Mouse (Mus musculus): ENCODE data around the gene Hist1h2ao. TPM values are rescaled to one million over a fixed set of nuclear protein-coding genes. Genes with fewer than 3 reads are reported as not detected.
A peak's percentile ranks its signal among the peaks of the same experiment; 100 is the strongest.
"Not testable (repeated sequence)": the region's sequence is repeated elsewhere in the genome, so short reads cannot be mapped to it uniquely, and the experiment has no call there.

Hist1h2ao gene
- total and polyA plus RNA-seq, 3 experiments = 7.1 TPM; not detected in 2

- H3K79me2 ChIP-seq (replicated peaks; ENCODE audit: control insufficient read depth, insufficient read depth, low read length); DNase-seq; H3K4me3 ChIP-seq; H3K9ac ChIP-seq (ENCODE audit: low read depth, low read length); H3K4me1 ChIP-seq (ENCODE audit: control insufficient read depth, insufficient read depth, low read length); H3K27ac ChIP-seq; H3K36me3 ChIP-seq (ENCODE audit: control insufficient read depth, insufficient read depth, low read length); H3K27me3 ChIP-seq (ENCODE audit: control insufficient read depth, insufficient read depth, low read length); intact Hi-C loops (cut with DNase I): not testable (repeated sequence)
Observed at GRCm38 (mm10) chr13:21846356-21846755, 36.1 kb downstream of the Hist1h2ao start.

GRCm38 (mm10) chr13:21847883-21848282, 37.6 kb downstream of the Hist1h2ao start:
- Histone ChIP-seq H3K27me3 (ENCODE audit: control insufficient read depth, insufficient read depth, low read length) (no peaks in the 10 kb centered on the region), H3K4me3 (no peak overlapping the region), H3K36me3 (ENCODE audit: control insufficient read depth, insufficient read depth, low read length) (peaks cover 11% of the 10 kb centered on the region), H3K9ac (ENCODE audit: low read depth, low read length) (no peak overlapping the region), H3K79me2 (replicated peaks; ENCODE audit: control insufficient read depth, insufficient read depth, low read length) (no peaks in the 10 kb centered on the region), H3K27ac (no peak overlapping the region), H3K4me1 (ENCODE audit: control insufficient read depth, insufficient read depth, low read length) (peaks cover 6% of the 10 kb centered on the region)
- WGBS = 68% methylated on average over 8 of the region's 8 CpGs
- intact Hi-C loops (cut with DNase I) = no loop called here
- TF ChIP-seq CTCF (IDR thresholded peaks at IDR 0.05) (no peak), EP300 (IDR thresholded peaks at IDR 0.05; ENCODE audit: insufficient read depth, low read depth, low read length) (no peak), POLR2A (IDR thresholded peaks at IDR 0.05; ENCODE audit: insufficient read depth, low read depth, low read length) (no peak)
- no peak for DNase-seq

- not testable (repeated sequence) for H3K4me1 ChIP-seq (ENCODE audit: control insufficient read depth, insufficient read depth, low read length); H3K27me3 ChIP-seq (ENCODE audit: control insufficient read depth, insufficient read depth, low read length); H3K9ac ChIP-seq (ENCODE audit: low read depth, low read length); H3K4me3 ChIP-seq; H3K79me2 ChIP-seq (replicated peaks; ENCODE audit: control insufficient read depth, insufficient read depth, low read length); DNase-seq; H3K27ac ChIP-seq
- intact Hi-C loops (cut with DNase I) = loop anchor here (10.0 kb wide), 3 partner anchors 64 to 1594 kb away; no protein-coding TSS in a partner anchor
- peaks cover 12% of the 10 kb centered on the region for H3K36me3 ChIP-seq (ENCODE audit: control insufficient read depth, insufficient read depth, low read length)
- WGBS = 15% methylated on average over 1 of the region's 1 CpGs
Observed at GRCm38 (mm10) chr13:21850696-21851095, 40.4 kb downstream of the Hist1h2ao start.

- no peak overlapping the region; the same call in 1 of the 2 replicates for H3K9ac ChIP-seq (ENCODE audit: low read depth, low read length)
- DNase-seq = peak; percentile 47 to 60
- H3K4me1 ChIP-seq (ENCODE audit: control insufficient read depth, insufficient read depth, low read length) = peaks cover 6% of the 10 kb centered on the region
- 17% methylated on average over 3 of the region's 3 CpGs for WGBS
- H3K36me3 ChIP-seq (ENCODE audit: control insufficient read depth, insufficient read depth, low read length) = peaks cover 12% of the 10 kb centered on the region
- no peaks in the 10 kb centered on the region for H3K79me2 ChIP-seq (replicated peaks; ENCODE audit: control insufficient read depth, insufficient read depth, low read length)
- peak overlapping the region; percentile 78 for H3K27ac ChIP-seq
- TF ChIP-seq EP300 (IDR thresholded peaks at IDR 0.05; ENCODE audit: insufficient read depth, low read depth, low read length) (0 out of 2 replicates have a peak, but pooled peaks have one; percentile 27), CTCF (IDR thresholded peaks at IDR 0.05) (no peak)
- H3K27me3 ChIP-seq (ENCODE audit: control insufficient read depth, insufficient read depth, low read length) = no peaks in the 10 kb centered on the region
- no peak overlapping the region for H3K4me3 ChIP-seq
- intact Hi-C loops (cut with DNase I) = loop anchor here (10.0 kb wide), 3 partner anchors 62 to 1592 kb away; no protein-coding TSS in a partner anchor
Observed at GRCm38 (mm10) chr13:21852215-21852945, 42.1 kb downstream of the Hist1h2ao start.

- 28% methylated on average over 11 of the region's 11 CpGs for WGBS
- H3K4me3 ChIP-seq = peak overlapping the region; percentile 62; the same call in 1 of the 2 replicates
- TF ChIP-seq EP300 (IDR thresholded peaks at IDR 0.05; ENCODE audit: insufficient read depth, low read depth, low read length) (0 out of 2 replicates have a peak, but pooled peaks have one; percentile 41), CTCF (IDR thresholded peaks at IDR 0.05) (no peak), POLR2A (IDR thresholded peaks at IDR 0.05; ENCODE audit: insufficient read depth, low read depth, low read length) (no peak)
- intact Hi-C loops (cut with DNase I) = loop anchor here (10.0 kb wide), 3 partner anchors 60 to 1590 kb away; no protein-coding TSS in a partner anchor
- H3K79me2 ChIP-seq (replicated peaks; ENCODE audit: control insufficient read depth, insufficient read depth, low read length) = no peaks in the 10 kb centered on the region
- H3K4me1 ChIP-seq (ENCODE audit: control insufficient read depth, insufficient read depth, low read length) = peaks cover 6% of the 10 kb centered on the region
- peaks cover 12% of the 10 kb centered on the region for H3K36me3 ChIP-seq (ENCODE audit: control insufficient read depth, insufficient read depth, low read length)
- no peaks in the 10 kb centered on the region for H3K27me3 ChIP-seq (ENCODE audit: control insufficient read depth, insufficient read depth, low read length)
- H3K9ac ChIP-seq (ENCODE audit: low read depth, low read length) = no peak overlapping the region
- DNase-seq = peak; percentile 83 to 87
- H3K27ac ChIP-seq = no peak overlapping the region
Observed at GRCm38 (mm10) chr13:21855146-21855545, 44.9 kb downstream of the Hist1h2ao start.

- H3K27me3 ChIP-seq (ENCODE audit: control insufficient read depth, insufficient read depth, low read length) = no peaks in the 10 kb centered on the region
- WGBS = 25% methylated on average over 15 of the region's 15 CpGs
- intact Hi-C loops (cut with DNase I) = loop anchor here (10.0 kb wide), 3 partner anchors 59 to 1589 kb away; no protein-coding TSS in a partner anchor
- H3K9ac ChIP-seq (ENCODE audit: low read depth, low read length) = no peak overlapping the region
- H3K4me3 ChIP-seq = peak overlapping the region; percentile 62
- H3K27ac ChIP-seq = no peak overlapping the region; the same call in 1 of the 2 replicates
- H3K4me1 ChIP-seq (ENCODE audit: control insufficient read depth, insufficient read depth, low read length) = peaks cover 6% of the 10 kb centered on the region
- peaks cover 12% of the 10 kb centered on the region for H3K36me3 ChIP-seq (ENCODE audit: control insufficient read depth, insufficient read depth, low read length)
- DNase-seq = peak in 1 of 2 experiments; percentile 30
- no peaks in the 10 kb centered on the region for H3K79me2 ChIP-seq (replicated peaks; ENCODE audit: control insufficient read depth, insufficient read depth, low read length)
- TF ChIP-seq POLR2A (IDR thresholded peaks at IDR 0.05; ENCODE audit: insufficient read depth, low read depth, low read length) (no peak), EP300 (IDR thresholded peaks at IDR 0.05; ENCODE audit: insufficient read depth, low read depth, low read length) (no peak), CTCF (IDR thresholded peaks at IDR 0.05) (no peak)
Observed at GRCm38 (mm10) chr13:21855698-21856162, 45.5 kb downstream of the Hist1h2ao start.

Small RNAs within 50 kb of the gene (microRNA-seq; reads per million reads assigned to microRNA genes)
- gene Gm19658 (0 reads per million in 2 experiments), gene Gm44346 (0 reads per million in 2 experiments), gene Gm44466 (0 reads per million in 2 experiments)

Other genes starting within 250 kb of the Hist1h2ao start
Only the 30 nearest of the 31 such genes appear.
- gene Olfr1364, start 228.7 kb upstream of the Hist1h2ao start, total RNA-seq (2021) = not detected
- gene Olfr1364, start 228.7 kb upstream of the Hist1h2ao start, polyA plus RNA-seq (2012; rRNA removed) = not detected in 2 replicates
- gene Olfr1362, start 196.4 kb upstream of the Hist1h2ao start, total RNA-seq (2021) = not detected
- gene Olfr1362, start 196.4 kb upstream of the Hist1h2ao start, polyA plus RNA-seq (2012; rRNA removed) = not detected in 2 replicates
- gene Olfr11, start 167.9 kb upstream of the Hist1h2ao start, total RNA-seq (2021) = not detected
- gene Olfr11, start 167.9 kb upstream of the Hist1h2ao start, polyA plus RNA-seq (2012; rRNA removed) = not detected in 2 replicates
- gene Olfr1361, start 147.1 kb upstream of the Hist1h2ao start, total RNA-seq (2021) = not detected
- not detected in 2 replicates for gene Olfr1361, start 147.1 kb upstream of the Hist1h2ao start, polyA plus RNA-seq (2012; rRNA removed)
- not detected for gene Olfr1360, start 133.1 kb upstream of the Hist1h2ao start, total RNA-seq (2021)
- not detected in 2 replicates for gene Olfr1360, start 133.1 kb upstream of the Hist1h2ao start, polyA plus RNA-seq (2012; rRNA removed)
- gene Olfr1359, start 112.4 kb upstream of the Hist1h2ao start, total RNA-seq (2021) = not detected
- gene Olfr1359, start 112.4 kb upstream of the Hist1h2ao start, polyA plus RNA-seq (2012; rRNA removed) = not detected in 2 replicates
- gene Hist1h2bl, start 94.3 kb upstream of the Hist1h2ao start, total RNA-seq (2021) = 10 to 100 TPM; 10.5 to 12.9 TPM
- not detected in 2 replicates for gene Hist1h2bl, start 94.3 kb upstream of the Hist1h2ao start, polyA plus RNA-seq (2012; rRNA removed)
- gene Hist1h2ai, start 94.0 kb upstream of the Hist1h2ao start, total RNA-seq (2021) = 1 to 10 TPM; 3.5 to 9.1 TPM
- gene Hist1h2ai, start 94.0 kb upstream of the Hist1h2ao start, polyA plus RNA-seq (2012; rRNA removed) = 1.6 TPM in 1 of 2 replicates, not detected in the other
- 1 to 10 TPM; 5.5 to 9.1 TPM for gene Hist1h3h, start 92.8 kb upstream of the Hist1h2ao start, total RNA-seq (2021)
- not detected in 2 replicates for gene Hist1h3h, start 92.8 kb upstream of the Hist1h2ao start, polyA plus RNA-seq (2012; rRNA removed)
- 1 to 10 TPM in 1 of 2 experiments, under 1 TPM in 1; 0.78 to 2.8 TPM for gene Hist1h2bm, start 88.4 kb upstream of the Hist1h2ao start, total RNA-seq (2021)
- gene Hist1h2bm, start 88.4 kb upstream of the Hist1h2ao start, polyA plus RNA-seq (2012; rRNA removed) = 0.27 TPM in 1 of 2 replicates, not detected in the other
- 1 to 10 TPM; 1.8 to 3.2 TPM for gene Hist1h4j, start 75.4 kb upstream of the Hist1h2ao start, total RNA-seq (2021)
- 0.73 TPM in 1 of 2 replicates, not detected in the other for gene Hist1h4j, start 75.4 kb upstream of the Hist1h2ao start, polyA plus RNA-seq (2012; rRNA removed)
- 10 to 100 TPM; 24.6 to 31.5 TPM for gene Hist1h4k, start 60.0 kb upstream of the Hist1h2ao start, total RNA-seq (2021)
- 4.9 TPM in 1 of 2 replicates, not detected in the other for gene Hist1h4k, start 60.0 kb upstream of the Hist1h2ao start, polyA plus RNA-seq (2012; rRNA removed)
- 1 to 10 TPM; 1.3 to 4.2 TPM for gene Hist1h2ak, start 56.6 kb upstream of the Hist1h2ao start, total RNA-seq (2021)
- gene Hist1h2ak, start 56.6 kb upstream of the Hist1h2ao start, polyA plus RNA-seq (2012; rRNA removed) = 0.62 TPM in 1 of 2 replicates, not detected in the other
- gene Hist1h2bn, start 56.3 kb upstream of the Hist1h2ao start, total RNA-seq (2021) = 1 to 10 TPM; 2.6 to 6.9 TPM
- gene Hist1h2bn, start 56.3 kb upstream of the Hist1h2ao start, polyA plus RNA-seq (2012; rRNA removed) = 1.6 and 1.9 TPM in 2 replicates
- 1 to 10 TPM; 2.3 to 2.5 TPM for gene Hist1h1b, start 29.8 kb upstream of the Hist1h2ao start, total RNA-seq (2021)
- not detected in 2 replicates for gene Hist1h1b, start 29.8 kb upstream of the Hist1h2ao start, polyA plus RNA-seq (2012; rRNA removed)
- gene Hist1h3i, start 27.1 kb upstream of the Hist1h2ao start, total RNA-seq (2021) = 10 to 100 TPM in 1 of 2 experiments, 1 to 10 TPM in 1; 9.1 to 13.1 TPM
- gene Hist1h3i, start 27.1 kb upstream of the Hist1h2ao start, polyA plus RNA-seq (2012; rRNA removed) = 1.1 and 1.7 TPM in 2 replicates
- gene Hist1h2an, start 23.2 kb upstream of the Hist1h2ao start, total RNA-seq (2021) = not detected
- gene Hist1h2an, start 23.2 kb upstream of the Hist1h2ao start, polyA plus RNA-seq (2012; rRNA removed) = not detected in 2 replicates
- 1 to 10 TPM; 1.9 to 2.3 TPM for gene Hist1h2bp, start 23.0 kb upstream of the Hist1h2ao start, total RNA-seq (2021)
- gene Hist1h2bp, start 23.0 kb upstream of the Hist1h2ao start, polyA plus RNA-seq (2012; rRNA removed) = not detected in 2 replicates
- gene Hist1h2bq, start 268 bp upstream of the Hist1h2ao start, total RNA-seq (2021) = 10 to 100 TPM; 24.4 to 26.4 TPM
- 3.5 and 12.7 TPM in 2 replicates for gene Hist1h2bq, start 268 bp upstream of the Hist1h2ao start, polyA plus RNA-seq (2012; rRNA removed)
- gene Hist1h4m, start 1.3 kb downstream of the Hist1h2ao start, total RNA-seq (2021) = 10 to 100 TPM; 42.6 to 56.8 TPM
- 1.6 TPM in 1 of 2 replicates, not detected in the other for gene Hist1h4m, start 1.3 kb downstream of the Hist1h2ao start, polyA plus RNA-seq (2012; rRNA removed)
- gene Hist1h4n, start 21.7 kb downstream of the Hist1h2ao start, total RNA-seq (2021) = 1 to 10 TPM; 3.7 to 4.9 TPM
- 1.7 and 4.4 TPM in 2 replicates for gene Hist1h4n, start 21.7 kb downstream of the Hist1h2ao start, polyA plus RNA-seq (2012; rRNA removed)
- gene Hist1h2ap, start 23.0 kb downstream of the Hist1h2ao start, total RNA-seq (2021) = 1 to 10 TPM; 2.8 to 9.6 TPM
- gene Hist1h2ap, start 23.0 kb downstream of the Hist1h2ao start, polyA plus RNA-seq (2012; rRNA removed) = 1.1 and 3.4 TPM in 2 replicates
- gene Hist1h2br, start 23.3 kb downstream of the Hist1h2ao start, total RNA-seq (2021) = 10 to 100 TPM; 24.3 to 26.7 TPM
- gene Hist1h2br, start 23.3 kb downstream of the Hist1h2ao start, polyA plus RNA-seq (2012; rRNA removed) = 3.5 and 12.7 TPM in 2 replicates
- under 1 TPM; 0.70 to 0.73 TPM for gene Zfp184, start 134.6 kb downstream of the Hist1h2ao start, total RNA-seq (2021)
- 0.35 and 0.43 TPM in 2 replicates for gene Zfp184, start 134.6 kb downstream of the Hist1h2ao start, polyA plus RNA-seq (2012; rRNA removed)
- gene Pom121l2, start 170.7 kb downstream of the Hist1h2ao start, total RNA-seq (2021) = not detected
- 0.06 TPM in 2 replicates for gene Pom121l2, start 170.7 kb downstream of the Hist1h2ao start, polyA plus RNA-seq (2012; rRNA removed)
- not detected for gene Prss16, start 199.3 kb downstream of the Hist1h2ao start, total RNA-seq (2021)
- gene Prss16, start 199.3 kb downstream of the Hist1h2ao start, polyA plus RNA-seq (2012; rRNA removed) = 0.23 TPM in 1 of 2 replicates, not detected in the other
- 1 to 10 TPM; 8.1 to 10.0 TPM for gene Hist1h2ah, start 225.1 kb downstream of the Hist1h2ao start, total RNA-seq (2021)
- 1.1 TPM in 1 of 2 replicates, not detected in the other for gene Hist1h2ah, start 225.1 kb downstream of the Hist1h2ao start, polyA plus RNA-seq (2012; rRNA removed)
- 10 to 100 TPM in 1 of 2 experiments, 1 to 10 TPM in 1; 7.3 to 10.0 TPM for gene Hist1h2bk, start 225.4 kb downstream of the Hist1h2ao start, total RNA-seq (2021)
- gene Hist1h2bk, start 225.4 kb downstream of the Hist1h2ao start, polyA plus RNA-seq (2012; rRNA removed) = not detected in 2 replicates
- gene Hist1h4i, start 230.9 kb downstream of the Hist1h2ao start, total RNA-seq (2021) = 10 to 100 TPM; 11.9 to 18.1 TPM
- 5.8 and 8.3 TPM in 2 replicates for gene Hist1h4i, start 230.9 kb downstream of the Hist1h2ao start, polyA plus RNA-seq (2012; rRNA removed)
- gene Hist1h2ag, start 232.5 kb downstream of the Hist1h2ao start, total RNA-seq (2021) = 1 to 10 TPM; 1.7 to 4.3 TPM
- gene Hist1h2ag, start 232.5 kb downstream of the Hist1h2ao start, polyA plus RNA-seq (2012; rRNA removed) = not detected in 2 replicates